Mouse (Mus musculus) C2C12 (cell line): ENCODE measurements around the gene Creb3l1.

Source experiments
- CEBPB ChIP-seq: IDR thresholded peaks from one replicate; pipeline ENCODE4 v1.6.1; 2011; ENCODE audit warnings: low read depth, mild to moderate bottlenecking, control low read depth, moderate library complexity
- CTCF ChIP-seq: IDR thresholded peaks from one replicate; pipeline ENCODE4 v1.5.1; 2011; ENCODE audit not compliant: control insufficient read depth, insufficient read depth, insufficient read length
- MAX ChIP-seq: IDR thresholded peaks from one replicate; pipeline ENCODE4 v1.6.1; 2011; ENCODE audit warnings: mild to moderate bottlenecking, control low read depth
- USF1 ChIP-seq: IDR thresholded peaks from one replicate; pipeline ENCODE4 v1.6.1; 2011; ENCODE audit warnings: low read depth, mild to moderate bottlenecking, control low read depth, moderate library complexity

DNA sequence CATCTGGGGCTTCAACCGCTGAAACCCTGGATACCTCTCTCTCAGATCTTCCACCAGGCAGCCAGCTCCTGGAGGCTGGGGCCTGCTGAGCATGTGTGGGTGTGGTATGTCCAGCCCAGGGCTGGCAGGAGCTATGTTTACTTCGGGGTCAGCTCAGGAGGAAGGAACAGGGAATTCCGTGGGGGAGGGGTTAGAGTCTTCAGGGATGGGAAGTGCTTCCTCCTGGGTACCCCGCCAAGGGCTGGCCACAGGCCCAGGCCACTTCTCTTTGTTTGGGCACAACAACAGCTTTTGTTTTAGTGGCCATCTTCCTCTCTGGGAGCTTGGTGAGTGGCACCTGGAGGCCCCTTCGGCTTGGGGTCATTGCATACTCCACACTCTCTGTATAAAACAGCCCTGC, 70.5 kb downstream of the Creb3l1 start:
- TF ChIP-seq CTCF (no peak), USF1 (no peak), MAX (no peak), CEBPB (no peak)
